Mouse (Mus musculus) layer of hippocampus, postnatal 36 days (tissue): ENCODE data around the gene Prrt4. TPM values are rescaled to one million over a fixed set of nuclear protein-coding genes. Genes with fewer than 3 reads are reported as not detected.
"Not testable (repeated sequence)": the region's sequence is repeated elsewhere in the genome, so short reads cannot be mapped to it uniquely, and the experiment has no call there.

Experiments used
- DNase-seq, 2 experiments: peaks; one replicate each; pipeline ENCODE4 v3.0.0; 2022
- total RNA-seq, 2 experiments: library from RNA; stranded (reverse); gene quantifications; 2 replicates each; pipeline ENCODE4 v1.2.3; 2021

The Prrt4 gene
- total RNA-seq, 2 experiments from 2014 or later = 2.0 to 2.1 TPM

GRCm38 (mm10) chr6:29198309-29199222 is 19.2 kb upstream of the Prrt4 start:
- DNase-seq = peak; percentile 87 to 90

- peak in 1 of 2 experiments; percentile 0 for DNase-seq
Observed at GRCm38 (mm10) chr6:29195846-29196698, 16.7 kb upstream of the Prrt4 start.

GRCm38 (mm10) chr6:29195146-29195545 is 15.8 kb upstream of the Prrt4 start:
- DNase-seq = peak in 1 of 2 experiments; percentile 1

- DNase-seq = no peak
Observed at GRCm38 (mm10) chr6:29193961-29194750, 14.8 kb upstream of the Prrt4 start.

GRCm38 (mm10) chr6:29187936-29188335 is 8.6 kb upstream of the Prrt4 start:
- no peak for DNase-seq

- DNase-seq = peak; percentile 69 to 71
Observed at GRCm38 (mm10) chr6:29179843-29180242, 459 bp upstream of the Prrt4 start.

GRCm38 (mm10) chr6:29177901-29178879 is 1.2 kb downstream of the Prrt4 start:
- DNase-seq = no peak

- DNase-seq = no peak
Observed at GRCm38 (mm10) chr6:29175113-29175512, 4.3 kb downstream of the Prrt4 start.

- DNase-seq = no peak
Observed at GRCm38 (mm10) chr6:29174368-29174767, 5.0 kb downstream of the Prrt4 start.

- peak; percentile 65 for DNase-seq
Observed at GRCm38 (mm10) chr6:29170952-29171388, 8.4 kb downstream of the Prrt4 start.

- DNase-seq = peak in 1 of 2 experiments; percentile 29
Observed at GRCm38 (mm10) chr6:29170063-29170921, 9.1 kb downstream of the Prrt4 start.

GRCm38 (mm10) chr6:29169675-29170062 is 9.7 kb downstream of the Prrt4 start:
- DNase-seq = no peak

- no peak for DNase-seq
Observed at GRCm38 (mm10) chr6:29168871-29169270, 10.5 kb downstream of the Prrt4 start.

GRCm38 (mm10) chr6:29166196-29166595 is 13.2 kb downstream of the Prrt4 start:
- DNase-seq = peak in 1 of 2 experiments; percentile 50

GRCm38 (mm10) chr6:29164314-29165244 is 14.8 kb downstream of the Prrt4 start, which contains the start of gene Rbm28:
Gene Rbm28, minus strand, starts transcription at chr6:29165006.
- DNase-seq = peak; percentile 84 to 88

- DNase-seq = not testable (repeated sequence)
Observed at GRCm38 (mm10) chr6:29161291-29161690, 18.1 kb downstream of the Prrt4 start.

- no peak for DNase-seq
Observed at GRCm38 (mm10) chr6:29160786-29161185, 18.6 kb downstream of the Prrt4 start.

- DNase-seq = no peak
Observed at GRCm38 (mm10) chr6:29156326-29156725, 23.1 kb downstream of the Prrt4 start.

- no peak for DNase-seq
Observed at GRCm38 (mm10) chr6:29150001-29150400, 29.4 kb downstream of the Prrt4 start.
